Mouse (Mus musculus): ENCODE data around the gene Abr. TPM values are rescaled to one million over a fixed set of nuclear protein-coding genes. Genes with fewer than 3 reads are reported as not detected.

The Abr gene
- polyA plus RNA-seq, 1 experiment from 2014 or later, result 32.3 TPM

DNA sequence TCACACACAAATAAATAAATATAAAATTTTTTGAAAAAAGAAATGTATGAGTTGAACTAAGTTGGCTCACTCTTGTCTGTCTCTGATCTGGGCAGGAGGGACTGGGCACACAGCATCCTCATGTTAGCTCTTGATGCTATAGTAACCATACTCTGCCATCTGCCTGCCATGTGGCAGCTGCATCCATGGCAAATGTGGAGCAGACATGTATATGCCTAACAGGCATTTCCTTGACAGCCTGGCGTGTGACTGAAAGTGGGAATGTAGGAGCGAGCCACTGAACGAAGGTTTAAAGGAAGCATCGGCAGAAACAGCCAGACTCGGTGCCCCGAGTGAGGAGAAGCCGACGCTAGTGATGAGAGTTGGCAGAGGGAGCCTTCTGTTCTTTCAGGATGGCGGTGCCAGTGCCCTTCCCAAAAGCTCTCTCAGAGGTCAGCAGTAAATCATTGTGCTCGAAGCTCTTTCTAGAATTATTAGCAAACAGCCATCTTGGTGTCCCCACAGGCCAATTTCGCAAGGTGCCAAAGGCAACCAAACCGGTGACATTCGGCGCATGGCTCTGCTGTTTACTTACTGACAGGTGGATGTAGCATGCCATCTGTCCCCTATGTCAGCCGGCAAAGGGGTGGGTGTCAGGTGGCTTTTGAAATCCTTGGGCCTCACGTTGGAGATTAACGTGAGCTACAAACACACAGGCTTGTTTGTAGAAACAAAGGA lies 17.3 kb upstream of the Abr start:
- WGBS, result 82% methylated on average over 17 of the region's 17 CpGs
- H3K27ac ChIP-seq (replicated peaks; ENCODE audit: low read depth, low read length), result no peak overlapping the region
- DNase-seq (ENCODE audit: low spot score) (no peak), ATAC-seq (replicated peaks; ENCODE audit: insufficient number of reproducible peaks, low FRiP score, low TSS enrichment, low read depth) (no peak)
- H3K9me3 ChIP-seq (replicated peaks; ENCODE audit: control insufficient read depth, low read length), result no peaks in the 10 kb centered on the region
- no peak overlapping the region for H3K4me3 ChIP-seq (ENCODE audit: low read depth, low read length)
- no peaks in the 10 kb centered on the region for H3K27me3 ChIP-seq (ENCODE audit: control insufficient read depth, insufficient read depth, low read length)
- no peak overlapping the region for H3K9ac ChIP-seq (replicated peaks; ENCODE audit: low read length)
- H3K4me1 ChIP-seq (ENCODE audit: control insufficient read depth, insufficient read depth, low read length), result no peaks in the 10 kb centered on the region
- H3K36me3 ChIP-seq (replicated peaks; ENCODE audit: control insufficient read depth, insufficient read depth, low read depth, low read length), result no peaks in the 10 kb centered on the region
- H3K4me2 ChIP-seq (ENCODE audit: low read depth, low read length), result no peak overlapping the region

DNA sequence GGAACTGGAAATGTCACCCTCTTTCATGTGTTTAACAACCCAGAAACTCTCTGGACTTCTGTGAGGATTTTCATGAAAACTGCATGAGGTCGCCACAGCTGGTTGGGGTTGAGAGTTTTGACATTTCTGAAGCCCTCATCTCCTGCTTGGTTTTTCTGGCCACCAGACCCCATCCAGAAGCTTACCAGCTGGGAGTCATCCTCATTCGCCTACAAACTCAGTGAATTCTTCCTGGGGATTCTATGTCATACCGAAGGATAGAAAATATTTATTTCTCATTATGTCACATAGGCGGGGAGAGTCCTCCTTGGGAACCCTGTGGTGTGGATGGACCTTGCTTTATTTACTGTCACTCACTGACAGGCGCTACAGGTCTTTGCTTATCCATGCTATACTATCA lies 8.4 kb upstream of the Abr start:
- Histone ChIP-seq H3K4me1 (ENCODE audit: control insufficient read depth, insufficient read depth, low read length) (no peaks in the 10 kb centered on the region), H3K4me3 (ENCODE audit: low read depth, low read length) (no peak overlapping the region), H3K9ac (replicated peaks; ENCODE audit: low read length) (no peak overlapping the region), H3K27ac (replicated peaks; ENCODE audit: low read depth, low read length) (no peak overlapping the region), H3K27me3 (ENCODE audit: control insufficient read depth, insufficient read depth, low read length) (no peaks in the 10 kb centered on the region), H3K9me3 (replicated peaks; ENCODE audit: control insufficient read depth, low read length) (no peaks in the 10 kb centered on the region), H3K36me3 (replicated peaks; ENCODE audit: control insufficient read depth, insufficient read depth, low read depth, low read length) (no peaks in the 10 kb centered on the region), H3K4me2 (ENCODE audit: low read depth, low read length) (no peak overlapping the region)
- DNase-seq (ENCODE audit: low spot score), result no peak
- WGBS, result 78% methylated on average over 5 of the region's 5 CpGs
- ATAC-seq (replicated peaks; ENCODE audit: insufficient number of reproducible peaks, low FRiP score, low TSS enrichment, low read depth), result no peak

DNA sequence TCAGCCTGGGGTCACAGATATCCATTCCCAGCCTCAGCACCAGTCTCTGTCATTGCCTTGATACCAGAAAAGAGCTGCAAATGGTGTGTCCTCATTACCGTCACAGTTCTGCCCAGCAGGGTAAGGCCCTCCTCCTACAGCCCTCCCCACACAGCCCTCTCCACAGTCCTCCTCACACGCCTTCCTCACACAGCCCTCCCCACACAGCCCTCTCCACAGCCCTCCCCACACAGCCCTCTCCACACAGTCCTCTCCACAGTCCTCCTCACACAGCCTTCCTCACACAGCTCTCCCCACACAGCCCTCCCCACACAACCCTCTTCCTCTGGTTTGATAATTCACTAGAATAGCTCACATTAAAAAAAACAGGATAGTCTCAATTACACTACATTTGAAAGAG lies 7.9 kb upstream of the Abr start:
- H3K27ac ChIP-seq (replicated peaks; ENCODE audit: low read depth, low read length), result no peak overlapping the region
- no peak overlapping the region for H3K4me2 ChIP-seq (ENCODE audit: low read depth, low read length)
- H3K4me3 ChIP-seq (ENCODE audit: low read depth, low read length), result no peak overlapping the region
- H3K36me3 ChIP-seq (replicated peaks; ENCODE audit: control insufficient read depth, insufficient read depth, low read depth, low read length), result no peaks in the 10 kb centered on the region
- H3K9me3 ChIP-seq (replicated peaks; ENCODE audit: control insufficient read depth, low read length), result no peaks in the 10 kb centered on the region
- DNase-seq (ENCODE audit: low spot score), result no peak
- peak; percentile 52; the same call in 1 of the 2 replicates for ATAC-seq (replicated peaks; ENCODE audit: insufficient number of reproducible peaks, low FRiP score, low TSS enrichment, low read depth)
- no peaks in the 10 kb centered on the region for H3K27me3 ChIP-seq (ENCODE audit: control insufficient read depth, insufficient read depth, low read length)
- 27% methylated on average over 2 of the region's 2 CpGs for WGBS
- no peaks in the 10 kb centered on the region for H3K4me1 ChIP-seq (ENCODE audit: control insufficient read depth, insufficient read depth, low read length)
- no peak overlapping the region for H3K9ac ChIP-seq (replicated peaks; ENCODE audit: low read length)

DNA sequence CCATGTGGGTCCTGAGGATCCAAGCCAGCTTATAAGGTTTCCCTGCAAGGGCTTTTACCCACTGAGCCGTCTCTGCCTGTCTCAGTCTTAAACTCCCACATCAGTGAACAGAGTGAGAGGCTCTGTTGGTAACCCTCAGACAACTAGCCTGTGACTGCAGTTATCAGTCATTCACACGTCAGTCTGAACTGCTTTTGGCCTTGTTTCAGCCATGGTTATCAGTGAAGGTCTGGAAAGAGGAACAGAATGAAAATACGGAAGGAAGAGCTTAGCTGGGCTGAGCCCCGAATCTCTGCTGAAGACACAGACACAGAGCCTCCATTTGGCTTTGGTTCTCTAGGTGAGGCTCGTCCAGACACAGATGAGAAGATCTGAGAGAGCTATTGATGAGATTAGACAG lies 6.5 kb upstream of the Abr start:
- H3K4me3 ChIP-seq (ENCODE audit: low read depth, low read length), result no peak overlapping the region
- no peak for DNase-seq (ENCODE audit: low spot score)
- no peak overlapping the region for H3K27ac ChIP-seq (replicated peaks; ENCODE audit: low read depth, low read length)
- no peaks in the 10 kb centered on the region for H3K27me3 ChIP-seq (ENCODE audit: control insufficient read depth, insufficient read depth, low read length)
- H3K9ac ChIP-seq (replicated peaks; ENCODE audit: low read length), result no peak overlapping the region
- 79% methylated on average over 5 of the region's 5 CpGs for WGBS
- ATAC-seq (replicated peaks; ENCODE audit: insufficient number of reproducible peaks, low FRiP score, low TSS enrichment, low read depth), result no peak
- H3K36me3 ChIP-seq (replicated peaks; ENCODE audit: control insufficient read depth, insufficient read depth, low read depth, low read length), result no peaks in the 10 kb centered on the region
- H3K9me3 ChIP-seq (replicated peaks; ENCODE audit: control insufficient read depth, low read length), result no peaks in the 10 kb centered on the region
- no peak overlapping the region for H3K4me2 ChIP-seq (ENCODE audit: low read depth, low read length)
- H3K4me1 ChIP-seq (ENCODE audit: control insufficient read depth, insufficient read depth, low read length), result no peaks in the 10 kb centered on the region

DNA sequence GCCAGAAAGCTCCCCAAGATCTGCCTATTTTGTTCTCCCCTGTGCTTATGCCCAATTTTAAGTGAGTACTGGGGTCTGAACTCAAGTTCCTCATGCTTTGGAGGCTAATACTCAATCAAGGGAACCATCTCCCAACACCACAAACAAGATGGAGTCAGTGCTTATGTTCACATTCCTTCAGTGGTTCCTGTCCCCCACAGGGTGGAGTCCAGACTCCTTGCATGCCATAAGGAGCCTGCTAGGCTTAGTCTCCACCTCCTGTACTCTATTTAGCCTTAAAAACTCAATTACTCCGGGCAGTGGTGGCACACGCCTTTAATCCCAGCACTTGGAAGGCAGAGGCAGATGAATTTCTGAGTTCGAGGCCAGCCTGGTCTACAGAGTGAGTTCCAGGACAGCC lies 2.8 kb upstream of the Abr start:
- H3K27ac ChIP-seq (replicated peaks; ENCODE audit: low read depth, low read length), result no peak overlapping the region
- no peak overlapping the region for H3K9ac ChIP-seq (replicated peaks; ENCODE audit: low read length)
- H3K36me3 ChIP-seq (replicated peaks; ENCODE audit: control insufficient read depth, insufficient read depth, low read depth, low read length), result no peaks in the 10 kb centered on the region
- no peak overlapping the region for H3K4me2 ChIP-seq (ENCODE audit: low read depth, low read length)
- 76% methylated on average over 3 of the region's 3 CpGs for WGBS
- H3K9me3 ChIP-seq (replicated peaks; ENCODE audit: control insufficient read depth, low read length), result no peaks in the 10 kb centered on the region
- H3K4me1 ChIP-seq (ENCODE audit: control insufficient read depth, insufficient read depth, low read length), result peaks cover 5% of the 10 kb centered on the region
- H3K27me3 ChIP-seq (ENCODE audit: control insufficient read depth, insufficient read depth, low read length), result peaks cover 11% of the 10 kb centered on the region
- no peak for ATAC-seq (replicated peaks; ENCODE audit: insufficient number of reproducible peaks, low FRiP score, low TSS enrichment, low read depth)
- H3K4me3 ChIP-seq (ENCODE audit: low read depth, low read length), result no peak overlapping the region
- DNase-seq (ENCODE audit: low spot score), result no peak

DNA sequence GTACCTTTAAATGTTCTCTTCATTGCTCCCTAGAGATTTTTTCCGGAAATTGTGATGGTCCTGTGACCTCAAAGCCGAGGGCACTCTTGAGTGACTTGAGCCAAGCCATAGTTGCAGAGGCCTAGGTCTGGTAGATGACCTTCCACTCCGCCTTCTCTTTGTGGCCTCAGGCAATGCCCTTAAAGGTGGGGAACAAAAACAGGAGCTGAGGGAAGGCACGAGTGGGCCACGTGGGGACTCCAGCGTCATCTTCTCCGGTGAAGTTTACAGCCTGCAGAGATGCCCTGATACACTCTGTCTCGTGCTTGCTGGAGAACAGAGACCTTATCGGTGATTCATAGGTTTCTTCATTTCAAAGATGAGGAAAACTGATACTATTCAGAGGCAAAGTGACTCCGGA lies 2.0 kb upstream of the Abr start:
- Histone ChIP-seq H3K4me1 (ENCODE audit: control insufficient read depth, insufficient read depth, low read length) (peaks cover 5% of the 10 kb centered on the region), H3K4me2 (ENCODE audit: low read depth, low read length) (peak overlapping the region; percentile 100; the same call in 1 of the 2 replicates), H3K36me3 (replicated peaks; ENCODE audit: control insufficient read depth, insufficient read depth, low read depth, low read length) (no peaks in the 10 kb centered on the region), H3K9ac (replicated peaks; ENCODE audit: low read length) (no peak overlapping the region; the same call in 1 of the 2 replicates), H3K4me3 (ENCODE audit: low read depth, low read length) (no peak overlapping the region; the same call in 1 of the 2 replicates), H3K27ac (replicated peaks; ENCODE audit: low read depth, low read length) (no peak overlapping the region), H3K27me3 (ENCODE audit: control insufficient read depth, insufficient read depth, low read length) (peaks cover 11% of the 10 kb centered on the region), H3K9me3 (replicated peaks; ENCODE audit: control insufficient read depth, low read length) (no peaks in the 10 kb centered on the region)
- ATAC-seq (replicated peaks; ENCODE audit: insufficient number of reproducible peaks, low FRiP score, low TSS enrichment, low read depth) (no peak), DNase-seq (ENCODE audit: low spot score) (no peak)
- 44% methylated on average over 10 of the region's 10 CpGs for WGBS

DNA sequence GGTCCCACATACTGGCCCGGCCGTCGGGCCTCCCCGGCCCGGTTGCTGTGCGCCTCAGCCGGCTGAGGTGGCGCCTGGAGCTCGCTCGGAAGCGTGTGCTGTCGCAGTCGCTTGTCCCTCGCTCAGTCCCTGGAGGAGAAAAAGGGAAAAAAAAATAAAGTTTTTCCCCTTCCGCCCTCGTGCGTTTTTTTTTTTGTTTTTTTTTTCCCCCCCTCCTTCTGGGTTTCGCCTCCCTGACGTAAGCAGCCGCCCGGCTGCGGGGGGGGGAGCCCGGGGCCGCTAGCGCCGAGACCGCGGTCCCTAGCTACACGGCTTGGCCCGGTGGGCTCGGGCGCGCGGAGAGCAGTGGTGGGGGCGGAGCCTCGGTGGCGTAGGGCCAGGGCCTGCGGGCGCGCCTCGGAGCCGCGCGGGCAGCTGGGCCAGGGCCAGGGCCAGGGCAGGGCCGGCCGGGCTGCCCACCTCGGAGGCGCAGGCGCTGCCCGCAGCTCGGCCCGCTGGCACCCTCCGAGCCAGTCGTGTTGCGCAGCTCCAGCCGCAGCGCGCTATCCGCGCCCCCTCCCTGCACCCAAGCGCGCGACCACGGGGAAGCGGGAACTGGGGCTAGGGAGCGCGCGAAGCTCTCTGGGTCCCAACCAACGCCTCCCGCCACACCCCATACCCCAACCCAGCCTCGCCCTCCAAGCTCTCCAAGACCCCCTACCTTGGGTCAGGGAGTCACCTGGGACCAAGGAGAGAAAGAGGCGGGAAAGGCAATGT lies 1.3 kb upstream of the Abr start:
- H3K4me3 ChIP-seq (ENCODE audit: low read depth, low read length), result peak overlapping the region; percentile 64
- no peak overlapping the region for H3K27ac ChIP-seq (replicated peaks; ENCODE audit: low read depth, low read length)
- no peaks in the 10 kb centered on the region for H3K9me3 ChIP-seq (replicated peaks; ENCODE audit: control insufficient read depth, low read length)
- peak overlapping the region; percentile 77 for H3K9ac ChIP-seq (replicated peaks; ENCODE audit: low read length)
- H3K4me1 ChIP-seq (ENCODE audit: control insufficient read depth, insufficient read depth, low read length), result peaks cover 5% of the 10 kb centered on the region
- ATAC-seq (replicated peaks; ENCODE audit: insufficient number of reproducible peaks, low FRiP score, low TSS enrichment, low read depth), result peak; percentile 87
- peak overlapping the region; percentile 100 for H3K4me2 ChIP-seq (ENCODE audit: low read depth, low read length)
- H3K36me3 ChIP-seq (replicated peaks; ENCODE audit: control insufficient read depth, insufficient read depth, low read depth, low read length), result no peaks in the 10 kb centered on the region
- H3K27me3 ChIP-seq (ENCODE audit: control insufficient read depth, insufficient read depth, low read length), result peaks cover 11% of the 10 kb centered on the region
- peak; percentile 73 for DNase-seq (ENCODE audit: low spot score)
- under 1% methylated on average over 61 of the region's 72 CpGs for WGBS

DNA sequence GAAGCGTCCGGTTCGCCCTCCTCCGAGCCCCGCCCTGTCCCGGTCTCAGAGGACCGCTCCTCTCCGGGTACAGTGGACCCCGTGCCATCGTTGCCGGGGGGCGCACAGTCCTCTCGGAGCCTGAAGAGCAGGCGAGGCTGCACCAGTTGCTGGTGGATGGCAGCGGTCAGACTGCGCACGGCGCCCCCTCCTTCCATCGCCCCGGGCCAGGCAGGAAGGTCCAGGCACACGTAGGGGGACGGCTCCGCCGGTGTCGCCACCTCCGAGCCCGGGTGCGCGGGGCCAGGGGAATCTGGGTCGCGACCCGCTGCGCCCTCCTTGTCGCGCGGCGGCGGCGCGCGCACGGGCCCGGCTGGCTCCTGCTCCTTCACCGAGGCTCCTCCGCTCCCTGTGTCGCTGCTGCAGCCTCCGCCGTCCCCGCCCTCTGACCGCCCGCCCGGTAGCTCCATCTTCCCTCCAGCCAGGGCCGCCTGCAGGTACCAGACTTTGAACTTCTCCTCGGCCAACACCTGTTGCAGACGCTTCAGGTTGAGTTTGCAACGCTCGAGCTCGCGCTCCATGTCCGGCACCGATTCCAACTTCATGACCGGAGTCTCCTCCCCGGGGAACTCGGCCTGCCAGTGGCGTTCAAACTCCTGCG lies 572 bp upstream of the Abr start:
- Histone ChIP-seq H3K4me1 (ENCODE audit: control insufficient read depth, insufficient read depth, low read length) (peaks cover 5% of the 10 kb centered on the region), H3K27me3 (ENCODE audit: control insufficient read depth, insufficient read depth, low read length) (peaks cover 11% of the 10 kb centered on the region), H3K4me2 (ENCODE audit: low read depth, low read length) (peak overlapping the region; percentile 100), H3K36me3 (replicated peaks; ENCODE audit: control insufficient read depth, insufficient read depth, low read depth, low read length) (no peaks in the 10 kb centered on the region), H3K4me3 (ENCODE audit: low read depth, low read length) (peak overlapping the region; percentile 64), H3K9me3 (replicated peaks; ENCODE audit: control insufficient read depth, low read length) (no peaks in the 10 kb centered on the region), H3K27ac (replicated peaks; ENCODE audit: low read depth, low read length) (no peak overlapping the region), H3K9ac (replicated peaks; ENCODE audit: low read length) (peak overlapping the region; percentile 77)
- ATAC-seq (replicated peaks; ENCODE audit: insufficient number of reproducible peaks, low FRiP score, low TSS enrichment, low read depth) (peak; percentile 35; the same call in 1 of the 2 replicates), DNase-seq (ENCODE audit: low spot score) (peak; percentile 46)
- WGBS, result under 1% methylated on average over 42 of the region's 66 CpGs

Measured in embryonic facial prominence, embryonic 11.5 days (tissue).